Mouse (Mus musculus) E14TG2a.4 (cell line): Measurements from ENCODE around the gene Kdm5a.

Experiments used
- CTCF ChIP-seq: conservative IDR thresholded peaks from 2 replicates; pipeline ENCODE4 v1.5.1; 2014; ENCODE audit warnings: low read length
- POU5F1 ChIP-seq: IDR thresholded peaks from 2 replicates; pipeline ENCODE4 v1.6.1; 2014; ENCODE audit warnings: low read length, borderline replicate concordance

DNA sequence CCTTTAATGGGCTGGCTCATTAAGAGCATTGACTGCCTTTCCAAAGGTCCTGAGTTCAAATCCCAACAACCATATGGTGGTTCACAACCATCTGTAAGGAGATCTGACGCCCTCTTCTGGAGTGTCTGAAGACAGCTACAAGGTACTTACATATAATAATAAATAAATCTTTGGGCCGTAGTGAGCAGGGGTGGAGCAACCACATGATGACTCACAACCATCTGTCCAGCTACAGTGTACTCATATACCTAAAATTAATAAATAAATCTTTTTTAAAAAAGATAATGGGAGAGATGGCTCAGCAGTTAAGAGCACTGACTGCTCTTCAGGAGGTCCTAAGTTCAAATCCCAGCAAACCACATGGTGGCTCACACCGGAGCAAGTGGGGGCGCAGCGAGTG lies 93.8 kb downstream of the Kdm5a start:
- no peak for TF ChIP-seq CTCF
- no peak for TF ChIP-seq POU5F1
